Mouse (Mus musculus) v-Abl transformed pro-B cells (cell line): ENCODE data around the gene Arhgap21.

Source experiments
- in situ Hi-C, 2 experiments: fragments of 400-800 bp; cut with MboI; formaldehyde crosslinking; loops; one replicate each; pipeline ENCODE4 v1.15.1; 2025; ENCODE audit not compliant: unreplicated experiment in 2 of 2

Gene Arhgap21

GRCm38 (mm10) chr2:20818226-20818625 lies 150.5 kb downstream of the Arhgap21 start:
- in situ Hi-C loops = no loop called here

GRCm38 (mm10) chr2:20813986-20814385 lies 154.7 kb downstream of the Arhgap21 start:
- in situ Hi-C loops = no loop called here

GRCm38 (mm10) chr2:20811506-20811905 lies 157.2 kb downstream of the Arhgap21 start:
- in situ Hi-C loops = no loop called here

GRCm38 (mm10) chr2:20801236-20801890 lies 167.3 kb downstream of the Arhgap21 start:
- in situ Hi-C loops = no loop called here
